Mouse (Mus musculus) mouse embryonic stem cell (cell line): ENCODE measurements around the gene Paip2b.

ENCODE experiments used
- in situ Hi-C, 2 experiments: fragments of 300-500 bp; cut with MboI; formaldehyde crosslinking; loops; 1 replicate in 1 of 2; 3 replicates in 1 of 2; pipeline ENCODE4 v1.14.3; 2019 to 2020; ENCODE audit warnings: low sequenced_read_pairs in 2 of 2, low pct_unique_long_range_greater_than_20kb in 1 of 2, mixed read lengths in 1 of 2; ENCODE audit not compliant: unreplicated experiment in 1 of 2

Gene Paip2b

GRCm38 (mm10) chr6:83762880-83763431, 68.6 kb downstream of the Paip2b start:
- in situ Hi-C loops: no loop called here

GRCm38 (mm10) chr6:83762344-83762743, 69.2 kb downstream of the Paip2b start, which contains the start of gene Ankrd53:
TSS of gene Ankrd53 (plus strand) at chr6:83762644.
- in situ Hi-C loops: no loop called here

GRCm38 (mm10) chr6:83756051-83756450, 75.5 kb downstream of the Paip2b start:
- in situ Hi-C loops: no loop called here
